Mouse (Mus musculus) MEL (cell line): ENCODE measurements around the gene Slc6a9. TPM values are rescaled to one million over a fixed set of nuclear protein-coding genes. Genes with fewer than 3 reads are reported as not detected.

Source experiments
- DNase-seq: peaks from one replicate; pipeline ENCODE4 v3.0.0; 2011; ENCODE audit warnings: low read depth, low spot score
- H3K27ac ChIP-seq: 2 replicates; pipeline ENCODE4 v1.5.1; 2012; ENCODE audit warnings: low read depth, mild to moderate bottlenecking, control low read depth, low read length, moderate library complexity; ENCODE audit not compliant: control insufficient read depth
- H3K27me3 ChIP-seq, 2 experiments: fragments of 150-350 bp in 1 of 2; sonication (generic) in 1 of 2; 2 replicates each; pipeline ENCODE4 v1.6.1; 2012; ENCODE audit warnings: low read length in 2 of 2, mild to moderate bottlenecking in 2 of 2, improper control_type of control experiment in 1 of 2, moderate library complexity in 1 of 2; ENCODE audit not compliant: insufficient read depth in 2 of 2, control insufficient read depth in 1 of 2
- H3K36me3 ChIP-seq, 2 experiments: 2 replicates each; pipeline ENCODE4 v1.6.1; 2012 to 2014; ENCODE audit warnings: low read length in 2 of 2, improper control_type of control experiment in 1 of 2, inconsistent platforms in 1 of 2, mild to moderate bottlenecking in 1 of 2; ENCODE audit not compliant: insufficient read depth in 2 of 2, control insufficient read depth in 1 of 2
- H3K4me1 ChIP-seq, 2 experiments: fragments of 150-350 bp in 1 of 2; sonication (generic) in 1 of 2; 2 replicates each; pipeline ENCODE4 v1.6.1; 2012; ENCODE audit warnings: low read length in 2 of 2, improper control_type of control experiment in 1 of 2, mild to moderate bottlenecking in 1 of 2; ENCODE audit not compliant: insufficient read depth in 2 of 2, control insufficient read depth in 1 of 2
- H3K4me3 ChIP-seq, 2 experiments: fragments of 150-350 bp in 1 of 2; sonication (generic) in 1 of 2; 2 replicates each; pipeline ENCODE4 v1.5.1; 2012; ENCODE audit warnings: low read depth in 2 of 2, low read length in 2 of 2, mild to moderate bottlenecking in 2 of 2, moderate library complexity in 2 of 2, control low read depth in 1 of 2, improper control_type of control experiment in 1 of 2; ENCODE audit not compliant: control insufficient read depth in 1 of 2, insufficient read depth in 1 of 2
- H3K79me2 ChIP-seq: 2 replicates; pipeline ENCODE4 v1.6.1; 2012; ENCODE audit warnings: mild to moderate bottlenecking, low read length, moderate library complexity; ENCODE audit not compliant: control insufficient read depth, poor library complexity, insufficient read depth
- H3K9ac ChIP-seq: 2 replicates; pipeline ENCODE4 v1.6.1; 2012; ENCODE audit warnings: low read depth, mild to moderate bottlenecking, control low read depth, low read length, moderate library complexity; ENCODE audit not compliant: control insufficient read depth, poor library complexity, severe bottlenecking
- H3K9me3 ChIP-seq: fragments of 150-350 bp; sonication (generic); replicated peaks from 2 replicates; pipeline ENCODE4 v1.6.1; 2012; ENCODE audit warnings: mild to moderate bottlenecking, low read length, improper control_type of control experiment, moderate library complexity; ENCODE audit not compliant: insufficient read depth
- BHLHE40 ChIP-seq: IDR thresholded peaks from 2 replicates; pipeline ENCODE4 v1.6.1; 2012; ENCODE audit warnings: low read depth, mild to moderate bottlenecking, inconsistent platforms, low read length, improper control_type of control experiment, borderline replicate concordance
- CTCF ChIP-seq, 3 experiments: IDR thresholded peaks in 2 of 3; conservative IDR thresholded peaks in 1 of 3; 2 replicates each; pipeline ENCODE4 v1.5.1; 2011 to 2012; ENCODE audit warnings: low read length in 3 of 3, low read depth in 2 of 3, mild to moderate bottlenecking in 2 of 3, improper control_type of control experiment in 1 of 3, inconsistent platforms in 1 of 3, mixed read lengths in 1 of 3, moderate library complexity in 1 of 3; ENCODE audit not compliant: control insufficient read depth in 1 of 3, insufficient read depth in 1 of 3, poor library complexity in 1 of 3, severe bottlenecking in 1 of 3
- ELF1 ChIP-seq: IDR thresholded peaks from 2 replicates; pipeline ENCODE4 v1.6.1; 2014; ENCODE audit warnings: low read depth, mild to moderate bottlenecking, inconsistent platforms, low read length, improper control_type of control experiment, moderate library complexity
- HCFC1 ChIP-seq: IDR thresholded peaks from 2 replicates; pipeline ENCODE4 v1.6.1; 2012; ENCODE audit warnings: low read depth, mild to moderate bottlenecking, inconsistent platforms, low read length, improper control_type of control experiment, moderate library complexity
- JUND ChIP-seq: IDR thresholded peaks from 2 replicates; pipeline ENCODE4 v1.6.1; 2011; ENCODE audit warnings: low read depth, mild to moderate bottlenecking, improper control_type of control experiment, low read length
- MAX ChIP-seq: IDR thresholded peaks from 2 replicates; pipeline ENCODE4 v1.6.1; 2011; ENCODE audit warnings: low read length, improper control_type of control experiment
- NRF1 ChIP-seq: IDR thresholded peaks from 2 replicates; pipeline ENCODE4 v1.6.1; 2014; ENCODE audit warnings: low read depth, mild to moderate bottlenecking, inconsistent platforms, low read length, improper control_type of control experiment, moderate library complexity; ENCODE audit not compliant: poor library complexity, insufficient read depth, severe bottlenecking
- POLR2AphosphoS5 ChIP-seq: IDR thresholded peaks from 2 replicates; pipeline ENCODE4 v1.6.1; 2012; ENCODE audit warnings: low read depth, borderline replicate concordance, mild to moderate bottlenecking, inconsistent platforms, low read length, moderate library complexity, mixed read lengths
- RAD21 ChIP-seq: IDR thresholded peaks from 2 replicates; pipeline ENCODE4 v1.6.1; 2011; ENCODE audit warnings: mild to moderate bottlenecking, low read depth, low read length, improper control_type of control experiment
- TAL1 ChIP-seq: IDR thresholded peaks from 2 replicates; pipeline ENCODE4 v1.6.1; 2012; ENCODE audit warnings: mild to moderate bottlenecking, inconsistent platforms, low read length, moderate library complexity, mixed read lengths
- TBP ChIP-seq: IDR thresholded peaks from 2 replicates; pipeline ENCODE4 v1.8.0; 2011; ENCODE audit warnings: low read depth, low read length, improper control_type of control experiment
- TCF12 ChIP-seq: IDR thresholded peaks from 2 replicates; pipeline ENCODE4 v1.6.1; 2014; ENCODE audit warnings: low read depth, mild to moderate bottlenecking, inconsistent platforms, low read length, improper control_type of control experiment, moderate library complexity
- ZC3H11A ChIP-seq: IDR thresholded peaks from 2 replicates; pipeline ENCODE4 v1.6.1; 2012; ENCODE audit warnings: low read depth, mild to moderate bottlenecking, inconsistent platforms, low read length, improper control_type of control experiment
- ZKSCAN1 ChIP-seq: IDR thresholded peaks from 2 replicates; pipeline ENCODE4 v1.6.1; 2012; ENCODE audit warnings: low read depth, mild to moderate bottlenecking, inconsistent platforms, low read length, improper control_type of control experiment, moderate library complexity
- ZNF384 ChIP-seq: IDR thresholded peaks from 2 replicates; pipeline ENCODE4 v1.6.1; 2012; ENCODE audit warnings: low read depth, mild to moderate bottlenecking, inconsistent platforms, low read length, improper control_type of control experiment
- polyA plus RNA-seq, 2 experiments: library from polyadenylated mRNA; stranded (reverse) in 1 of 2; unstranded in 1 of 2; fragments of >175 nt in 1 of 2; fragments of >200 nt in 1 of 2; gene quantifications; 2 replicates each; pipeline versions ENCODE4 v1.2.1 to v1.2.4; 2012; ENCODE audit warnings: low replicate concordance in 2 of 2, low read depth in 1 of 2; ENCODE audit not compliant: insufficient read length in 2 of 2, insufficient read depth in 1 of 2, missing spikeins in 1 of 2
- total RNA-seq: library from RNA; depleted of rRNA; stranded (reverse); fragments of 300-350 nt; gene quantifications from 2 replicates; pipeline ENCODE4 v1.2.3, GENCODE M21; 2012

The Slc6a9 gene
- total and polyA plus RNA-seq, 3 experiments: 3.2 to 21.2 TPM; not detected in 1

GRCm38 (mm10) chr4:117878301-117878700, 44.0 kb downstream of the Slc6a9 start:
- no peak for DNase-seq
- no peaks in the 10 kb centered on the region for H3K9me3 ChIP-seq
- H3K4me1 ChIP-seq: no peaks in the 10 kb centered on the region
- H3K27me3 ChIP-seq: no peaks in the 10 kb centered on the region
- TF ChIP-seq TBP (no peak), BHLHE40 (no peak), TAL1 (no peak), TCF12 (no peak), JUND (no peak)
- no peak overlapping the region for H3K9ac ChIP-seq
- no peak overlapping the region for H3K4me3 ChIP-seq
- H3K79me2 ChIP-seq: no peaks in the 10 kb centered on the region
- no peaks in the 10 kb centered on the region for H3K36me3 ChIP-seq
- no peak overlapping the region for H3K27ac ChIP-seq

GRCm38 (mm10) chr4:117878703-117879102, 44.4 kb downstream of the Slc6a9 start:
- no peak overlapping the region for H3K27ac ChIP-seq
- no peaks in the 10 kb centered on the region for H3K36me3 ChIP-seq
- H3K4me1 ChIP-seq: no peaks in the 10 kb centered on the region
- no peak for TF ChIP-seq NRF1
- TF ChIP-seq BHLHE40: no peak
- no peak for TF ChIP-seq ELF1
- TF ChIP-seq MAX: no peak
- no peak for TF ChIP-seq ZKSCAN1
- no peak for TF ChIP-seq HCFC1
- H3K9ac ChIP-seq: no peak overlapping the region
- no peaks in the 10 kb centered on the region for H3K27me3 ChIP-seq
- no peak for DNase-seq
- no peak overlapping the region for H3K4me3 ChIP-seq
- no peaks in the 10 kb centered on the region for H3K79me2 ChIP-seq
- no peaks in the 10 kb centered on the region for H3K9me3 ChIP-seq

GRCm38 (mm10) chr4:117882701-117883691, 48.7 kb downstream of the Slc6a9 start, which contains the start of gene B4galt2:
Gene B4galt2 (minus strand): TSS chr4:117883487.
- no peak within 1 kb of the TSS for H3K4me3 ChIP-seq
- H3K27me3 ChIP-seq: no peaks in the 10 kb centered on the region
- no peaks in the 10 kb centered on the region for H3K9me3 ChIP-seq
- H3K27ac ChIP-seq: no peak within 1 kb of the TSS
- no peak for TF ChIP-seq ZC3H11A
- no peak for TF ChIP-seq ZNF384
- TF ChIP-seq POLR2AphosphoS5: no peak
- TF ChIP-seq RAD21: no peak
- TF ChIP-seq CTCF (IDR thresholded peaks at IDR 0.05 in 2 of 3, conservative IDR thresholded peaks at IDR 0.05 in 1 of 3; ENCODE audit: control insufficient read depth in 1 of 3, insufficient read depth in 1 of 3, low read depth in 2 of 3, low read length in 3 of 3, poor library complexity in 1 of 3, severe bottlenecking in 1 of 3): peak in 1 of 3 experiments; percentile 35; a peak in 1 of 6 replicates
- TF ChIP-seq TBP: no peak
- H3K79me2 ChIP-seq: peaks cover 15% of the 10 kb centered on the region
- H3K9ac ChIP-seq: no peak within 1 kb of the TSS
- peaks cover 0 to 10% of the 10 kb centered on the region in 2 experiments; a peak in 2 of 4 replicates for H3K4me1 ChIP-seq
- no peak for DNase-seq
- peaks cover 0 to 3% of the 10 kb centered on the region in 2 experiments; a peak in 3 of 4 replicates for H3K36me3 ChIP-seq
